Mouse (Mus musculus): Measurements from ENCODE around the gene Nid1.
"Not testable (repeated sequence)": the region's sequence is repeated elsewhere in the genome, so short reads cannot be mapped to it uniquely, and the experiment has no call there.

GRCm38 (mm10) chr13:13446711-13447443, 9.5 kb downstream of the Nid1 start:
- TF ChIP-seq CTCF (IDR thresholded peaks at IDR 0.05; ENCODE audit: low read depth, low read length); POLR2A (IDR thresholded peaks at IDR 0.05; ENCODE audit: borderline replicate concordance, low read depth, low read length): not testable (repeated sequence)

Measured in bone marrow macrophage, adult 2 months (primary cell).